Mouse (Mus musculus) gastrocnemius, postnatal 36 days (tissue): Measurements from ENCODE around the gene 2310011J03Rik. TPM values are rescaled to one million over a fixed set of nuclear protein-coding genes. Genes with fewer than 3 reads are reported as not detected.

Experiments used
- DNase-seq, 2 experiments: peaks; one replicate each; pipeline ENCODE4 v3.0.0; 2022
- intact Hi-C: fragments of 180-260 bp; cut with DNase I; formaldehyde crosslinking; loops from one replicate; pipeline ENCODE4 v1.15.1; 2025
- microRNA-seq, 2 experiments: library from miRNA; unstranded; fragments of <30 nt; microRNA quantifications; one replicate each; pipeline ENCODE4 v1.2.0; 2021
- total RNA-seq, 2 experiments: library from RNA; stranded (reverse); gene quantifications; 2 replicates each; pipeline ENCODE4 v1.2.3; 2021

2310011J03Rik gene
- total RNA-seq, 2 experiments from 2014 or later = 5.5 to 6.2 TPM

- intact Hi-C loops = no loop called here
- DNase-seq = peak in 1 of 2 experiments; percentile 14
Observed at GRCm38 (mm10) chr10:80271186-80271843, 49.0 kb downstream of the 2310011J03Rik start.

GRCm38 (mm10) chr10:80270734-80271181, 49.6 kb downstream of the 2310011J03Rik start:
- DNase-seq = peak in 1 of 2 experiments; percentile 12
- intact Hi-C loops = no loop called here

DNA sequence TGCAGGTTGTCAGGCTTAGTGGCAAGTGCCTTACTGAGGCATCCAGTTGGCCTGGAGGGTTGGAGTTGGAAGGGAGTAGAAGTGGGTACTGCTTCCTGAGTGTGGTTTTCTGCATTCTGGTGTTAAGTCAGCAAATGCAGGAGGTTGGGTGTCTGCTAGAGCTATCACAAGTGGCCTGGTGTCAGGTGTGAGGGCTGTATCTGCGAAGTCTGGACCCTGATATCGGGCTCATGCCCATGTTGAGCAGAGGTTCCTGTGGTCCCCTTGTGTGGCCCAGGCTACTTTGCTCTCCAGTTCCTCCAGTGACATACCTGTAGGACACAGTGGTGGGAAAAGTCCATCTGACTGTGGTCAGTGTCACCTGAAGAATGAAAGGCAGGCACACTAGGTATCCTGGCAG, 50.2 kb downstream of the 2310011J03Rik start:
- no peak for DNase-seq
- intact Hi-C loops = no loop called here

Small RNA genes within 50 kb of the gene (microRNA-seq; reads per million reads assigned to microRNA genes)
- gene Mir6911 = 0 to 0.72 reads per million in 2 experiments

Other genes starting within 250 kb of the 2310011J03Rik start
- gene Sbno2, start 215.0 kb downstream of the 2310011J03Rik start, total RNA-seq = 1 to 10 TPM; 4.5 to 7.3 TPM
- gene Stk11, start 204.7 kb downstream of the 2310011J03Rik start, total RNA-seq = 100 to 1,000 TPM; 120 to 135 TPM
- gene Atp5d, start 181.9 kb downstream of the 2310011J03Rik start, total RNA-seq = 100 to 1,000 TPM; 600 to 616 TPM
- gene Cbarp, start 179.7 kb downstream of the 2310011J03Rik start, total RNA-seq = 1 to 10 TPM; 1.4 to 2.1 TPM
- gene Midn, start 172.3 kb downstream of the 2310011J03Rik start, total RNA-seq = 10 to 100 TPM; 37.6 to 49.3 TPM
- gene Cirbp, start 154.6 kb downstream of the 2310011J03Rik start, total RNA-seq = 10 to 100 TPM; 22.6 to 28.3 TPM
- 1 to 10 TPM; 4.7 to 5.1 TPM for gene 1600002K03Rik, start 147.6 kb downstream of the 2310011J03Rik start, total RNA-seq
- gene Efna2, start 141.1 kb downstream of the 2310011J03Rik start, total RNA-seq = under 1 TPM; 0.27 to 0.31 TPM
- 10 to 100 TPM; 12.3 to 14.3 TPM for gene Mum1, start 94.1 kb downstream of the 2310011J03Rik start, total RNA-seq
- gene Ndufs7, start 71.4 kb downstream of the 2310011J03Rik start, total RNA-seq = 100 to 1,000 TPM; 516 to 553 TPM
- gene Gamt, start 59.5 kb downstream of the 2310011J03Rik start, total RNA-seq = 10 to 100 TPM; 35.1 to 59.8 TPM
- gene Dazap1, start 59.1 kb downstream of the 2310011J03Rik start, total RNA-seq = 10 to 100 TPM; 30.0 to 40.4 TPM
- 100 to 1,000 TPM; 529 to 644 TPM for gene Rps15, start 28.1 kb downstream of the 2310011J03Rik start, total RNA-seq
- under 1 TPM; 0.54 to 0.57 TPM for gene Apc2, start 24.6 kb downstream of the 2310011J03Rik start, total RNA-seq
- 1 to 10 TPM; 1.1 to 2.0 TPM for gene Pcsk4, start 9.0 kb upstream of the 2310011J03Rik start, total RNA-seq
- 1 to 10 TPM; 1.3 to 1.5 TPM for gene Reep6, start 9.4 kb upstream of the 2310011J03Rik start, total RNA-seq
- 10 to 100 TPM; 27.4 to 38.1 TPM for gene Adamtsl5, start 27.9 kb upstream of the 2310011J03Rik start, total RNA-seq
- gene Plk5, start 35.9 kb upstream of the 2310011J03Rik start, total RNA-seq = under 1 TPM; 0.15 to 0.20 TPM
- 1 to 10 TPM; 3.4 to 4.5 TPM for gene Mex3d, start 67.1 kb upstream of the 2310011J03Rik start, total RNA-seq
- 10 to 100 TPM; 95.1 to 99.9 TPM for gene Mbd3, start 79.0 kb upstream of the 2310011J03Rik start, total RNA-seq
- gene Uqcr11, start 86.3 kb upstream of the 2310011J03Rik start, total RNA-seq = 100 to 1,000 TPM; 825 to 866 TPM
- 10 to 100 TPM; 11.0 to 12.0 TPM for gene Tcf3, start 113.1 kb upstream of the 2310011J03Rik start, total RNA-seq
- not detected for gene Onecut3, start 174.3 kb upstream of the 2310011J03Rik start, total RNA-seq
- gene Atp8b3, start 218.6 kb upstream of the 2310011J03Rik start, total RNA-seq = not detected
- 1 to 10 TPM; 8.8 to 9.7 TPM for gene Rexo1, start 241.0 kb upstream of the 2310011J03Rik start, total RNA-seq